Mouse (Mus musculus) hindbrain, embryonic 15.5 days (tissue): ENCODE data around the gene Tbcc. TPM values are rescaled to one million over a fixed set of nuclear protein-coding genes. Genes with fewer than 3 reads are reported as not detected.

Experiments used
- ATAC-seq: fragments of 200-750 bp; cut with Nextera tagmentation; 2 replicates; pipeline ENCODE4 v1.8.0; 2017; ENCODE audit warnings: low read depth, moderate number of reproducible peaks, moderate TSS enrichment; ENCODE audit not compliant: low FRiP score
- H3K27ac ChIP-seq: fragments of 300-500 bp; sonication (generic); replicated peaks from 2 replicates; pipeline ENCODE4 v1.5.1; 2015; ENCODE audit warnings: mild to moderate bottlenecking, inconsistent platforms
- H3K27me3 ChIP-seq: fragments of 300-500 bp; sonication (generic); 2 replicates; pipeline ENCODE4 v1.6.1; 2015; ENCODE audit warnings: control low read depth, inconsistent platforms
- H3K36me3 ChIP-seq: fragments of 300-500 bp; sonication (generic); 2 replicates; pipeline ENCODE4 v1.6.1; 2015; ENCODE audit warnings: control low read depth, inconsistent platforms
- H3K4me1 ChIP-seq: fragments of 300-500 bp; sonication (generic); replicated peaks from 2 replicates; pipeline ENCODE4 v1.6.1; 2015; ENCODE audit warnings: control low read depth, inconsistent platforms
- H3K4me2 ChIP-seq: fragments of 300-500 bp; sonication (generic); 2 replicates; pipeline ENCODE4 v1.6.1; 2015; ENCODE audit warnings: moderate library complexity, mild to moderate bottlenecking, inconsistent platforms
- H3K4me3 ChIP-seq: fragments of 300-500 bp; sonication (generic); 2 replicates; pipeline ENCODE4 v1.5.1; 2015; ENCODE audit warnings: mild to moderate bottlenecking, inconsistent platforms
- H3K9ac ChIP-seq: fragments of 300-500 bp; sonication (generic); 2 replicates; pipeline ENCODE4 v1.6.1; 2015; ENCODE audit warnings: inconsistent platforms
- H3K9me3 ChIP-seq: fragments of 300-500 bp; sonication (generic); 2 replicates; pipeline ENCODE4 v1.6.1; 2016; ENCODE audit warnings: control low read depth, inconsistent platforms
- WGBS: fragments of 180-500 bp; shearing (Covaris S2); methylation state at CpG from one replicate; pipeline ENCODE4 v1.1.7; 2015; 5-methylcytosine and 5-hydroxymethylcytosine counted together
- polyA plus RNA-seq: library from polyadenylated mRNA; unstranded; fragments of >200 nt; fragmentation: Nextera tagmentation; extraction: Ambion mirVana; gene quantifications from 2 replicates; pipeline ENCODE4 v1.2.1, GENCODE M21; 2015

Tbcc gene
- polyA plus RNA-seq, 1 experiment from 2014 or later: 60.8 TPM

DNA sequence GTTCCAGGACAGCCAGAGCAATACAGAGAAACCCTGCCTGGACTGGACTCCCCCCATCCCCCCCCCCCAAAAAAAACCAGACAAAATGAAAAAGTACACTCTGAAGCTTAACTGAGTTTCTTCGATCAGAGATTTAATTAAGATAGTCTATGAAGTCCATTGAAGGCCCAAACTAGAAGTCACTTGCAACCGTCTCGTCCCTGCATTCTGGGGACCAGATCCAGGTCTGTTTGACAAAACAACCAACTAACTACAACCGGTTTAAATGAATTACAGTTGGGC lies 34.4 kb upstream of the Tbcc start:
- Histone ChIP-seq H3K9ac (peak overlapping the region; percentile 100), H3K36me3 (no peaks in the 10 kb centered on the region), H3K4me3 (peak overlapping the region; percentile 95), H3K27me3 (no peaks in the 10 kb centered on the region), H3K4me1 (peaks cover 42% of the 10 kb centered on the region), H3K9me3 (no peaks in the 10 kb centered on the region), H3K27ac (peak overlapping the region; percentile 100), H3K4me2 (peak overlapping the region; percentile 74)
- 13% methylated on average over 4 of the region's 4 CpGs for WGBS
- no peak for ATAC-seq

- Histone ChIP-seq H3K27me3 (no peaks in the 10 kb centered on the region), H3K4me1 (peaks cover 42% of the 10 kb centered on the region), H3K9me3 (no peaks in the 10 kb centered on the region), H3K4me3 (peak overlapping the region; percentile 95), H3K9ac (peak overlapping the region; percentile 100), H3K36me3 (no peaks in the 10 kb centered on the region), H3K27ac (peak overlapping the region; percentile 100), H3K4me2 (peak overlapping the region; percentile 74)
- under 1% methylated on average over 76 of the region's 87 CpGs for WGBS
- ATAC-seq: peak; percentile 19
Measured at GRCm38 (mm10) chr17:46856471-46857360, 33.8 kb upstream of the Tbcc start.

DNA sequence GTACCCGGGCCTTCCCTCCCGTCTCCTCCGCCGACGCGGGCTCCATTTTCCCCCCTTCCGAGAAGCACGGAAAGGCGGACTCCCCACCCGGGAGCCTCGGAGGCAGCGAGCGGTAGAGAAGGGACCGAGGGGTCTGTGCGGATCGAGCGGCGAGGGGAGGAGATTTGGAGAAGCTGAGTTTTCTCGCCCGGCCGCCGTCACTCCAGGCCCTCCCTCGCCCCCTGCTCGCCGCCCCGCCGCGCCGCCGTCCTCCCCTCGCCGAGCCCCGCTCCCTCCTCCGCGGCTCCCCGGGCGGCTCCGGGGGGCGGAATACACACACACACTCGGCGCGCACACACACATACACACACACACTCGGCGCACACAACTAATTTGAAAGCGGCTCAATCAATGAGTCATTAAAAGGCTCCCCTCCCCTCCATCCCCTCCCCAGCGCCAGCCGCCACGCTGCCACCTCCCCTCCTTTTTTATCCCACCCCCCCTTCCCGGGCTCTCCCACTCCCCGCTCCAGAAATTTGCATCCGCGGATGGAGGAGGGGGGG lies 33.1 kb upstream of the Tbcc start:
- Histone ChIP-seq H3K27me3 (no peaks in the 10 kb centered on the region), H3K9me3 (no peaks in the 10 kb centered on the region), H3K36me3 (no peaks in the 10 kb centered on the region), H3K4me1 (peaks cover 41% of the 10 kb centered on the region), H3K4me2 (peak overlapping the region; percentile 74), H3K4me3 (peak overlapping the region; percentile 95), H3K9ac (peak overlapping the region; percentile 100), H3K27ac (peak overlapping the region; percentile 100)
- peak; percentile 73 for ATAC-seq
- under 1% methylated on average over 24 of the region's 52 CpGs for WGBS

DNA sequence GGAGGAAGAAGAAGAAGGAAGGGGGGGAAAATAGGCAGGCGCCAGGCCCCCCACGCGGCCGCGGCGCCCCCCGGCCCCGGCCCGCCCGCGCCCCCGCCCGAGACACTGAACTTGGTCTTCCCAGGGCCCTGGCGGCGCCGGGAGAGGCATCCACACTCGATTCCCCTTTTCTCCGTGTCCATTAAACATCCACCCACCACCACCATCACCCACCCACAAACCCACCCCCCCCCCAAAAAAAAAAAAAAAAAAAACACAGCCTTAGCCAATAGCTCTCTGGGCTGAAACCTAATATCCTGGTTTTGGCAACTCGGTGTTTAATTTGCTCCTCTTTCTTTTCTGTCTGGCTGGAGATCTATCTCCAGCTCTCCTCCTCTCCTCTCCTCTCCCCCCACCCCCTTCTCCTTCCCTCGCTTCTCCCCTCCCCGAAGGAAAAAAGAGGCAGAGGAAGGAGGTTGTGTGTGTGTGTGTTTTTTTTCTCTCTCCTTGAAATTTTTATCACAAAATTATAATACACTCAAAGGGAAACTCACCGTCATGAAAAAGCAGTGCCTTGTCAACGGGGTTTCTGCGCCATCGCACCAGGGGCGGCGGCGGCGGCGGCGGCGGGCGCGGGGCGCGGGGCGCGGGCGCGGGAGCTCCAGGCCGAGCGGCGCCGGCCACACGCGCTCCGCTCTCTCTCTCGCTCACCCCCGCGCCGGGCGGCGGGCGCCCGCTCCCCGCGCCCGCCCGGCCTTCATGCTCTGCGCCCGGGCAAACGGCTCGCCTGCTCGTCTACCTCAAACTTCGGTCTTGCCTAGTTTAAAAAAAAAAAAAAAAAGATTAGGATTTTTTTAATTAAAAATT lies 32.4 kb upstream of the Tbcc start, which contains the start of gene Bicral:
Bicral (minus strand) TSS at position 580 of the 846 bp plus-strand sequence.
- Histone ChIP-seq H3K4me3 (peak within 1 kb of the TSS; percentile 95), H3K36me3 (no peaks in the 10 kb centered on the region)
- under 1% methylated on average over 35 of the region's 65 CpGs for WGBS

DNA sequence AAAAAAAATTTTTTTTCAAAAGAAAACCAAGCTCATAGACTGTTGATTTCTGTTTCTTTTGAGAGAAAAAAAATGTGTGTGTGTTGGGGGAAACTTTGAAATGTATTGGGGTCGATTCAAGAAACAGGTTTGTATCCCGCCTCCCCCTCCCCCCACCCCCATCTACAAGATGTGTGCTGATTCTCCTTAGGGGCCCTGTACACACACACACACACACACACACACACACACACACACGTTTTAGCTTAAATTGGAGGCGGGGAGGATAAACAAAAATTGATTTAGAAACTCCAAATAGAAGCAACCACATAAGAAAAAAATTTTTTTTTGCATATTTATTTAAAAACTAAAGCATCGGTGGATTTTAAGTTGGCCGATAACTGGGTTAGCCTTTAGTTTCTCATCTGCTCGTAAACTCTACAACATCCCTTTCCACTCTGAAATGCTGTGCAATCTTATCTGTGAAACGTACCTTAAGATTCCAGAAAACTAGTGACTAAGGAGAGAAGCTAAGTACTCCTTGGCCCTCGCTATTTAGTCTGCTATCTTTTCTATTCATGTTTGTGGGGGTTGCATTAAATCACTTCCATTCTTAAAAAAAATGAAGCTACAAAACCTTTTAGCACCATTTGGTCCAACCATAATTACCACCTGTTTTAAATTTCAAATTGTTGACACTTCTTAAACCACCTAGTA lies 31.6 kb upstream of the Tbcc start:
- Histone ChIP-seq H3K9me3 (no peaks in the 10 kb centered on the region), H3K27me3 (no peaks in the 10 kb centered on the region), H3K36me3 (no peaks in the 10 kb centered on the region), H3K27ac (peak overlapping the region; percentile 100), H3K4me2 (peak overlapping the region; percentile 74), H3K4me3 (peak overlapping the region; percentile 95), H3K9ac (peak overlapping the region; percentile 100), H3K4me1 (peaks cover 28% of the 10 kb centered on the region)
- WGBS: 19% methylated on average over 9 of the region's 9 CpGs
- ATAC-seq: no peak

More for the DNA sequence above, 32.4 kb upstream of the Tbcc start, which contains the start of gene Bicral:
- Histone ChIP-seq H3K9me3 (no peaks in the 10 kb centered on the region), H3K9ac (peak within 1 kb of the TSS; percentile 100), H3K4me1 (peaks cover 34% of the 10 kb centered on the region), H3K27ac (peak within 1 kb of the TSS; percentile 100), H3K4me2 (peak within 1 kb of the TSS; percentile 74), H3K27me3 (no peaks in the 10 kb centered on the region)
- peak; percentile 69 for ATAC-seq

- H3K4me1 ChIP-seq: peaks cover 16% of the 10 kb centered on the region
- H3K4me3 ChIP-seq: no peak overlapping the region
- no peaks in the 10 kb centered on the region for H3K27me3 ChIP-seq
- H3K9ac ChIP-seq: no peak overlapping the region
- no peak overlapping the region for H3K4me2 ChIP-seq
- no peak overlapping the region for H3K27ac ChIP-seq
- H3K9me3 ChIP-seq: no peaks in the 10 kb centered on the region
- no peaks in the 10 kb centered on the region for H3K36me3 ChIP-seq
- WGBS: 48% methylated on average over 4 of the region's 4 CpGs
- no peak for ATAC-seq
Measured at GRCm38 (mm10) chr17:46860120-46860519, 30.4 kb upstream of the Tbcc start.

DNA sequence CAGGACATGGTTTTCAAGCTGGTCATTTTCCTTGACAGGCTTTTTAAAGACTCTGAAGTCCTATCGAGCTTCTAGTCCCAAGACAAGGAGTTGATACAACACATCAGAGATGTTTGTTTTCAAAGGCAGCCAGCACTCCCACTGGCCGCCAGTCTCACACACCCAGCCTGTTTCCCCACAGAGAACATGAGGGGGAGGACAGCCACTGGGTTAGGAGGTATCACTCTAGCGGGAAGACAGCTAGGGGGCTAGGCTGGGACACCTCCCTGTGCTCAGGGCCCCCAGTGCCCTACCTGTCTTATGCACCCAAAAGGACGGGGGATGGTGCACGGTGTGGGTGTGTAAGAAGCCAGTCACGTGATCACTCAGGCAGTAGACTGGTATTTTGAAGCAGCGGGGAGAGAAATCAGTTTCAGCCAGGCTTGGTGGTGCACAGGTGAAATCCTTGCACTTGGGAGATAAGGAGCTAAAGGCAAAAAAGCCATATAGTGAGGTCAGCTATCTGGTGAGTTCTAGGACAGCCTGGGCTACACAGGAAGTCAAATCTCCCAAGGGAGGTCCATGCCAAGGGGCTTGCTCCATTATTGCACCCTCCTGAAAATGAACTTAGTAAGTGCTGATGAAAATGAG lies 25.8 kb upstream of the Tbcc start:
- WGBS: 82% methylated on average over 7 of the region's 7 CpGs
- ATAC-seq: no peak

DNA sequence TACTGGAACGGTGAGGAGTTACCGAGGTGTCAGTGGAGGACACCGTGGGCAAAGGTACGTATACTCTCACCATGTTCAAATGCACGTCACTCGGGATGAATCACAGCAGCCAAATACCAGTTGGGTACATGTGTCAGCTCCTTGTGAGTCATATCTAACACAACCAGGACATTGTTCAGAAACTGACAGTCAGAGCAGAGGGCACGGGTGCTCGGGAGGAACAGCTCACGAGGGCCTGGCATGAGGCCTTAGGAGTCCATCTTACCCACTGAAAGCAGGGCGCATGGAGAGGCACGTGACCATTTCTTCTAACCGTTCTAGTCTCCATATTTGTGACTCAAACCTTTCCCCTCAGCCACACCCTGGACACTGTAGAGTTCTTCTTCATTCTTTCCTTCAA lies 23.6 kb upstream of the Tbcc start:
- WGBS: 85% methylated on average over 12 of the region's 12 CpGs
- no peak overlapping the region for H3K4me3 ChIP-seq
- H3K9me3 ChIP-seq: no peaks in the 10 kb centered on the region
- H3K36me3 ChIP-seq: no peaks in the 10 kb centered on the region
- no peaks in the 10 kb centered on the region for H3K4me1 ChIP-seq
- H3K27ac ChIP-seq: no peak overlapping the region
- no peaks in the 10 kb centered on the region for H3K27me3 ChIP-seq
- no peak for ATAC-seq
- no peak overlapping the region for H3K4me2 ChIP-seq
- H3K9ac ChIP-seq: no peak overlapping the region

More for the DNA sequence above, 25.8 kb upstream of the Tbcc start:
- H3K9ac ChIP-seq: no peak overlapping the region
- H3K4me2 ChIP-seq: no peak overlapping the region
- H3K4me3 ChIP-seq: no peak overlapping the region
- no peaks in the 10 kb centered on the region for H3K36me3 ChIP-seq
- H3K9me3 ChIP-seq: no peaks in the 10 kb centered on the region
- H3K27ac ChIP-seq: no peak overlapping the region
- H3K4me1 ChIP-seq: peaks cover under 1% of the 10 kb centered on the region
- no peaks in the 10 kb centered on the region for H3K27me3 ChIP-seq

GRCm38 (mm10) chr17:46870204-46870798 lies 20.2 kb upstream of the Tbcc start:
- no peak overlapping the region for H3K4me2 ChIP-seq
- no peak for ATAC-seq
- H3K9me3 ChIP-seq: no peaks in the 10 kb centered on the region
- H3K36me3 ChIP-seq: no peaks in the 10 kb centered on the region
- H3K4me3 ChIP-seq: no peak overlapping the region
- H3K27ac ChIP-seq: no peak overlapping the region
- no peaks in the 10 kb centered on the region for H3K27me3 ChIP-seq
- no peaks in the 10 kb centered on the region; the same call in 1 of the 2 replicates for H3K4me1 ChIP-seq
- WGBS: 91% methylated on average over 5 of the region's 5 CpGs
- no peak overlapping the region for H3K9ac ChIP-seq

GRCm38 (mm10) chr17:46870913-46871312 lies 19.6 kb upstream of the Tbcc start:
- WGBS: 75% methylated on average over 1 of the region's 1 CpGs
- Histone ChIP-seq H3K36me3 (no peaks in the 10 kb centered on the region), H3K27me3 (no peaks in the 10 kb centered on the region), H3K9me3 (no peaks in the 10 kb centered on the region), H3K27ac (no peak overlapping the region), H3K9ac (no peak overlapping the region), H3K4me3 (no peak overlapping the region), H3K4me1 (no peaks in the 10 kb centered on the region; the same call in 1 of the 2 replicates), H3K4me2 (no peak overlapping the region)
- ATAC-seq: no peak

DNA sequence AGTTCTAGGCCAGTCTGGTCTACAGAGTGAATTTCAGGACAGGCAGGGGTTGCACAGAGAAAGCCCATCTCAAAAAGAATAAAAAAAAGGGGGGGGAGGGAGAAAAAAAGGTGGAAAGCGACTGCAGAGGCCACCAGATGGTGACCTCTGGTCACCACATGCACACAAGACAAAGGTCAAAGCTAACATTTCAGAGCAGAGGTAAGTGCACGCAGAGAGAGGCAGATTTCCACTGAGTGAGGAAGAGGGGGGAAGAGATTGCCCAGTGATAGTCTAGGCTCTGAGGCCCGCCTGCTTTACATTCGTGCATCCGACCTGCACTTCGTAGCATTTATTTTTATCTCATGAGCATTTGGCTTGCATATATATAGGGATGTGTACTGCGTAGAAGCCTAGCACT lies 17.7 kb upstream of the Tbcc start:
- Histone ChIP-seq H3K9ac (no peak overlapping the region), H3K36me3 (no peaks in the 10 kb centered on the region), H3K4me3 (no peak overlapping the region), H3K27ac (no peak overlapping the region), H3K27me3 (no peaks in the 10 kb centered on the region), H3K4me2 (no peak overlapping the region), H3K9me3 (no peaks in the 10 kb centered on the region), H3K4me1 (no peaks in the 10 kb centered on the region; the same call in 1 of the 2 replicates)
- 79% methylated on average over 7 of the region's 7 CpGs for WGBS
- ATAC-seq: no peak
